Mouse (Mus musculus) brain, embryonic 14.5 days (tissue): ENCODE results near the gene Myo5c.

Experiments used
- CTCF ChIP-seq: fragments of 200-500 bp; IDR thresholded peaks from 2 replicates; pipeline ENCODE4 v1.5.1; 2012; ENCODE audit warnings: inconsistent platforms, mild to moderate bottlenecking, moderate library complexity, borderline replicate concordance; ENCODE audit not compliant: insufficient read depth, insufficient read length; ENCODE audit errors: extremely low read depth
- POLR2A ChIP-seq: fragments of 200-500 bp; IDR thresholded peaks from 2 replicates; pipeline ENCODE4 v1.6.1; 2012; ENCODE audit warnings: mild to moderate bottlenecking, inconsistent platforms, borderline replicate concordance; ENCODE audit not compliant: poor library complexity, insufficient read depth, insufficient read length, severe bottlenecking; ENCODE audit errors: extremely low read depth

GRCm38 (mm10) chr9:75274486-75274885 lies 42.7 kb downstream of the Myo5c start:
- TF ChIP-seq POLR2A (no peak), CTCF (no peak)
